Mouse (Mus musculus): Measurements from ENCODE around the gene Cfap57.

The Cfap57 gene

GRCm38 (mm10) chr4:118620279-118620966 lies at the start of gene Cfap57, which contains the start of gene Ebna1bp2:
TSS of gene Cfap57 (minus strand) at chr4:118620777.
TSS of gene Ebna1bp2 (plus strand) at chr4:118620799.
- DNase-seq = peak; percentile 95

DNA sequence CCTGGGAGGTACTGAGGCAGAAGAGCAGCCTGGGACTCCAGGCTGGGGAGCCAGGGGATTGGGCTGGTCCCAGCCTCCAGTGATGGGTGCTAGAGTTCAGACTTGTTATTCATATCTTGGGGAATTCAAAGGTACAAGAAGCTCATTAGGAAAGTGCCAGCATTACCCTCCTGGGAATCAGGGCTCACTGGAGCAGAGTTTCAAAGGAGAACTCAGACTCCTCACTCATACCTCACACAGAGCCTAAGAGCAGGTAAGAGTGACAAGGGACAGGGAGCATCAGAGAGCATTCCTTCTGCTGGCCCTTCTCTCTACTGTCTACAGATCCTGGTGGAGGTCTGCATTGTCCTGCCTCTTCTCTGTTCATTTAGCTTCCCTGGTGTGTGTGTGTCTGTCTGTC lies 38.1 kb upstream of the Cfap57 start, which contains the start of gene Olfr62:
Gene Olfr62 (plus strand): TSS at position 301 of the 400 bp plus-strand sequence.
- DNase-seq = no peak

DNA sequence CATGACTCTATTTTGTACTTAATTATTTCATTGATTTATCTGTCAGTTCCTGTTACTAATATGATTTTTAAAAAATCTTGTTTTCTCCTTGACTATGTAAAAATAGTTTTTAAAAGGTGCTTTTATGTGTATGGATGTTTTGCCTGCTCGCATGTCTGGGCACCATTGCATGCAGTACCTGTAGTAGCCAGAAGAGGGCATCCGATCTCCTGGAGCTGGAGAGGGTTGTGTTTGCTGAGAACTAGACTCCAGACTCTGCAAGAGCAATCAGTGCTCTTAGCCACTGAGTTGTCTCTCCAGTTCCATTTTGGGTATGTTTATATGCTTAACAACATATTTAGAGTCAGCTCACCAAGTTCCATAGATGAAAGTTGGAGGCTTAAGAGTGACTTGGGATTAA lies 24.7 kb upstream of the Cfap57 start:
- peak; percentile 66 for DNase-seq

DNA sequence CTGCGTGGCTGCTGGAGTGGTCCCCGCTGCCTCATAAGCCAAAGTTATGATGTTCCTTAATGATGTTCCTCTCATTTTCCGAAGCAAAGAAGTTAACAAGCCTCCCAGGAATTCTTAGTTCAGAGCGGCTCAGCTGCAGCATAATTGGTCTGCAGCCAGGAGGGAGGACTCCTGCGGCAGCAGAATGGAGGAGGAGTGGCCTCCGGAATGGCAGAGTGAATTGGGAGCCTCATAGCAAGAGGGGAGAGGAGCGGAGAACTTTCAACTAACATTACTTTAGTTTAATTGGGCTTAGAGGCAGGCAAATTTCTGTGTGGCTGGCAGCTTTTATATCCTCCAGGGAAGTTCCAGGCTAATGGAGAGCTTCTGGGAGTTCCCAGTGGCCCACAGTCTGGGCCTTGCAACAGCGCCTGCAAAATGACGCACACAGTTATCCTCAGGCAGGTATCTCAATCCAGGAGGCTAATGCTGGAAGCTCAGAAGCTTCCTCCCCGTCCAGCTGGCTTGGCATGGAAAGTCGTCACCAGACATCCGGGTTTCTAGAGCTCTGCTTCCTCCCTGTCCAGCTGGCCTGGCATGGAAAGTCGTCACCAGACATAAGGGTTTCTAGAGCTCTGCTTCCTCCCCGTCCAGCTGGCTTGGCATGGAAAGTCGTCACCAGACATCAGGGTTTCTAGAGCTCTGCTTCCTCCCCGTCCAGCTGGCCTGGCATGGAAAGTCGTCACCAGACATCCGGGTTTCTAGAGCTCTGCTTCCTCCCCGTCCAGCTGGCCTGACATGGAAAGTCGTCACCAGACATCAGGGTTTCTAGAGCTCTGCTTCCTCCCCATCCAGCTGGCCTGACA lies 22.0 kb upstream of the Cfap57 start:
- DNase-seq = peak; percentile 20

DNA sequence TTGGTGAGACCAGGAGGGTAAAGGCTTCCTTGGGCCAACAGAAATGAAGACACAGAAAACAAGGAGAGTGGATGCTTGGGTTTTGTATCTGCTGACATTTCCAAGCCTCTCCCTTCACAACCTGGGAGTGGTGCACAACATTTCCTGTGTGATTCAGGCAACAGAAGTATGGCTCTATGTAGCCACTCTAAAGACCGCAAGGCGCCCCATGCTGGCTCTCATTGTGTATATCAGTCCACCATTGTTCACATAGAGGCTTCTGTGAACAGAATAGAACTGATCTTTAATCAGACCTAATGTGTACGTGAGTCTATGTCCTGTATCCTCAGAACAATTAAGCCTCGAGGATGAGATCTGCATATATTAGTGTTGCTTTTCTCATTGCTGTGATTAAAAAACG lies 9.7 kb upstream of the Cfap57 start:
- DNase-seq = no peak

- DNase-seq = no peak
These were observed 1.2 kb upstream of the Cfap57 start for GRCm38 (mm10) chr4:118621781-118622180.

- peak; percentile 20 for DNase-seq
These were observed 367 bp upstream of the Cfap57 start for GRCm38 (mm10) chr4:118620967-118621320.

GRCm38 (mm10) chr4:118615412-118615811 lies 5.2 kb downstream of the Cfap57 start:
- DNase-seq = no peak

DNA sequence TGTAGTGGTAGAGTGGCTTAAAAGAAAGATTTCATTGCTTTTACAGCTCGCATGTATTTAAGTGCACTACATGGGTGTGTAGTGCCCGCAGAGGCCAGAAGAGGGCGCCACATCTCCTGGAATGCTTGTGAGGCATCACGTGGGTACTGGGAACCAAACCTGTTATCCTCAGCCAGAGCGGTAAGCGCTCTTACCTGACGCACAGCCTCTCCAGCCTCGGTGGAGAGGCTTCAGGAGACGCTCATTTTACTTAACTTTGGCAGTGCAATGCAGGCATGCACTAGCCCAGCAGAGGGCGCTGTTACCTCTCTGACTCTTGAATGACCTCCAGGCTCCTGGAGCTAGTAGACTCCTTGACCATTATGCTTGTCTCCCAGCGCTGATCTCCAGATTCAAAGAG lies 8.0 kb downstream of the Cfap57 start:
- peak; percentile 43 for DNase-seq

- DNase-seq = no peak
These were observed 10.7 kb downstream of the Cfap57 start for GRCm38 (mm10) chr4:118609836-118610235.

DNA sequence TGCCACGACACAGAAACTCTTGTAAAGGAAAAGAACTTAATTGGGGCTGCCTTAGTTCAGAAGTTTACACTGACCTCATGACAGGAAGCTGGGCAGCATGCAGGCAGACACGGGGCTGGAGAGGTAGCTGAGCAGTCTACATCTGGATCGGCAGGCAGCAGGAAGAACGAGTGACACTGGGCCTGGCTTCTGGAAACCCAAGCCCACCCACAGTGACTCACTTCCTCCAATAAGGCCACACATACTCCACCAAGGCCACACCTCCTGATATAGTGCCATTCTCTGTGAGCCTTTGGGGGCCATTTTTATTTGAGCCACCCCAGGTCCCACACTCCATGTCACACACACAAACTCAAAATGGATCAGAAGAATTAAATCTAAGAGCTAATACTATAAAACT lies 16.5 kb downstream of the Cfap57 start:
- DNase-seq = no peak

DNA sequence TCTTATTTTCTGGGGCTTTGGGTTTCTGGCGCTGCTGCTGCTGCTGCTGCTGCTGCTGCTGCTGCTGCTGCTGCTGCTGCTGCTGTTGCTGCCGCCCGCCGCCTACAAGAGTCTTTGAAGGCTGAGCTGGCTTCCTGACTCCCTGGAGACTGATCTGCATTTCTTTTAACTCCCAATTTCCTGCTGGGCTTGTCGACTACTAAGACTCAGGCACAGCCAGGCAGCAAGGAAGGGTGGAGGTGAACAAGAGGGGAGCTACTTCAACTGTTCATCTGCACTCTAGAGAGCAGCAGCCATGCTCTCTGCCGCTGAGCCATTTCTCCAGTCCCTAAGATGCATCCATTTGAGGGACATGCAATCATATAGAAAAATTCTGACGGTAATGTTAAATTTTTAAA lies 30.8 kb downstream of the Cfap57 start:
- peak; percentile 50 for DNase-seq

DNA sequence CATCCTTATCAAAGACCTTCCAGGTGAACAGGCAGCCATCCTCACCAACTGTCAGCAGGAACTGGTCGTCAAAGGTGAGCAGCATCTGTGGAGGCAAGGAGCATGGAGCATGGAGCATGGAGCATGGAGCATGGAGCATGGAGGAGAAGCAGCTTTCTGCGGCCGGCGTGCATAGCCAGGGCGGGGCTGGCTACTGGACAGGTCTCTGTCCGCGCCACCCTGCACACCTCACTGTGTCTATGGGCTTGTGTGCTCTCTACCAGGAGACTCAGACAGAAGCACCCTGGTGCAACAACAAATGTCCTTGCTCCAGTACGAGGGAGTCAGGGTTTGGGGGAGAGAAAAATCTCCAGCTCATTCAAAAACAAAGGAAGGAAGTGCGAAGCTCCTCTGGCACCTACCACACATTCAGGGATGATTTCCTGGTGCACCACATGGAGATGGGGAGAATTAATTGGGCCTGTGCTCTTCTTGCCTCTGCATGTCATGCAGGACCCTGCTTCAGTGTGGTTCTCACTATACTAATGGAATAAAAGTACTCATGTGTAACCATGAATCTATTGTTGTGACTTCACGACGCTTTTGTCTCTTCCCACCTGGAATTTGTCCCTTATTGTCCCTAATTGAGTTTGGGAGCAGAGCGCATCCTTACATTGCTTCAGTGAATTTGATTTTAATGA lies 31.4 kb downstream of the Cfap57 start:
- DNase-seq = no peak

- no peak for DNase-seq
These were observed 37.9 kb downstream of the Cfap57 start for GRCm38 (mm10) chr4:118582629-118583028.

GRCm38 (mm10) chr4:118581508-118581907 lies 39.1 kb downstream of the Cfap57 start:
- DNase-seq = peak; percentile 18

DNA sequence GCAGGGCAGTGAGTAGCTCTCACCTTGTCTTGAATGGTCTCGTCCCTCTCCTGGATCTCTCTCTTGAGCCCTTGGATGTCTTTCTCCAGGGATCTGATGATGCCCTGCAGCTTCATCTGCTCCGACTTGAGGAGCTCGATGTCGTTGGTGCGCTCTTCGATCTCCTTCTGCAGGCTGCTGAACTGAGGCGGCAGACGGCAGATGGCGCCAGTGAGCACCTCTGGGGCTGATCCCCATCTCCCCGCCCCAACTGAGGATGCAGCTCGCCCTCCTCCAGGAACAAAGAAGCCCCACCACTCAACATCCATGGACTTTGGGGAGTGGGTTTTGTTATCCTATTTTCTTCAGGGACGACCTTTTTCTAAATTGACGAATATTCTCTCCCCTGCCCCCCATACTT lies 41.3 kb downstream of the Cfap57 start:
- DNase-seq = peak; percentile 49

GRCm38 (mm10) chr4:118576097-118576496 lies 44.5 kb downstream of the Cfap57 start:
- peak; percentile 90 for DNase-seq

DNA sequence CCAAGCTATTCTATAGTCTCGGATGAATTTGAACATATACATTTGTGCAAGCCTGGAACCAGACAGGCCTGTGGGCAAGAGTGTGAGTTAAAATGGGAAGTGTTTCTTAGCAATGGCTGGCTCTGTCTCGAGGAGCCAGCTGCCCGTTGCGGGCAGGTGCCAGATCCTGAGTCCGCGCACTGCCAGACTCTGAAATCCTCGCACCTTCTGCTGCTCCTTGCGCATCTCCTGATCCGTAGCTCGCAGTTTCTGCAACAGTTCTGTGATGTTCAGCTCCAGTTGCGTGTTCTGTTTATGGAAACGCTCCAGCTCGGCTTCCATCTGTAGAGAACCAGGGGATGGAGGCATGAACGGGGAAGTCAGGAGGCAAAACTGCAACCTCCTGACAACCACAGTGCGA lies 49.1 kb downstream of the Cfap57 start:
- no peak for DNase-seq

DNA sequence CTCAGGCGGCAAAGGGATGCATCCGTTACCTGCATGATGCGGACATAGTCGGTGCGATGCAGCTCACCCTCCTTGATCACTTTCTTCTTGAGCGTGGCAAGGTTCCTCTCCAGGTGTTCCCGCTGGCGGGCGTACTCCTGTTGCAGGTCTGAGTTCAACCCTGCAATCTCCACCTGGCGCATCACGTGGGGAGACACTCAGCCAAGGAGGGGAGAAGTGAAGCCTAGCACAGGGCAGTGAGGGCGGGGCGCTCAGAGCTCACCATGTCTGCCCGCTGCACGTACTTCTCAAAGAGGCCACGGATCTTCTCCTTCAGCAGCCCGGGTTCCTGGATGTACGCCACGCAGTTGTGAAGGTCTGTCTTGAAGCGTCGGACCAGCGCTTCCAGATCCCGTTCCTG lies 51.3 kb downstream of the Cfap57 start:
- no peak for DNase-seq

DNA sequence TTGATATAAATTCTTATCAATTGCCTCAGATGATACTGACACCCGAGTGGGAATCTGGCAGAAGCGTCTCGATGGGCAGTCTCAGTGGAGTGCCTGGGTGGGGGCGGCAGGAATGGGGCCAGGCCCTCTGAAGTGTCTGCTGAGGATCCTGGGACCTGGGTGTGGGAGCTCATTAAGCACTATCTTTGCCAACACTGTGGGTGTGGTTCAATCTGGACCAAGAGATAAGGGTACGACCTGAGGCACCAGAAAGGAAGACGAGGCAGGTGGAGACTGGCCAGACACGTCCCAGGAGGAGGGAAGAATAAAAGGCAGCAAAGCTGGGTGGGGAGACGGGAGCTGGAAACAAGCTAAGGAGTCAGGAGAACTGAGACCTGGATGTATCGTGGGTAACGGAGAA lies 51.9 kb downstream of the Cfap57 start:
- no peak for DNase-seq

GRCm38 (mm10) chr4:118566161-118566676 lies 54.4 kb downstream of the Cfap57 start:
- peak; percentile 72 for DNase-seq

DNA sequence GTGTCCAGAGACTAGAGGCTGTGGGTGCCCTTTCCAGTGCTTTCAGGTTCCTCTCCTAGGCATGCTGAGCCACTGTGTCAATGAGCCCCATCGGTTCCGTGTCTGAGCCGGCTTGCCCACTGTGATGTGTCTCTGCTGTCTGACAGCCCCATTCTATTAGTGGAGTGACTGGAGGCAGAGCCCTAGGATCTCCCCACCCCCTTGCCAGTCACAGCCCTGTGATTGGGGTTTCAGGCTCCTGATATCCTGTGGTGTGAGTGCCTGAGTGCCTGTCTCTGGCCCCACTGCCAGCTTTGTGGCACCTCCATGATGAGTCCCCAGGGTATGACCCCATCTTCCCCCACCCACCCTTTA lies 55.7 kb downstream of the Cfap57 start:
- no peak for DNase-seq
